Mouse (Mus musculus) bone marrow, adult 2 months (tissue): ENCODE data around the gene AL607142.1. TPM values are rescaled to one million over a fixed set of nuclear protein-coding genes. Genes with fewer than 3 reads are reported as not detected.
A peak's percentile ranks its signal among the peaks of the same experiment; 100 is the strongest.

ENCODE experiments used
- H3K27ac ChIP-seq: fragments of 200-500 bp; 2 replicates; pipeline ENCODE4 v1.5.1; 2012; ENCODE audit warnings: low read depth, mild to moderate bottlenecking, control low read depth, inconsistent platforms, low read length; ENCODE audit not compliant: control insufficient read depth, poor library complexity, insufficient read depth
- H3K4me1 ChIP-seq: fragments of 200-500 bp; 2 replicates; pipeline ENCODE4 v1.6.1; 2011; ENCODE audit warnings: low read length; ENCODE audit not compliant: control insufficient read depth, insufficient read depth
- H3K4me3 ChIP-seq: fragments of 200-500 bp; replicated peaks from 2 replicates; pipeline ENCODE3; 2011; ENCODE audit warnings: mild to moderate bottlenecking, low read depth, low read length, control low read depth; ENCODE audit not compliant: control insufficient read depth
- CTCF ChIP-seq: fragments of 200-500 bp; IDR thresholded peaks from 2 replicates; pipeline ENCODE4 v1.5.1; 2011; ENCODE audit warnings: low read length, control low read depth; ENCODE audit not compliant: control insufficient read depth, insufficient read depth
- POLR2A ChIP-seq: fragments of 200-500 bp; IDR thresholded peaks from 2 replicates; pipeline ENCODE4 v1.6.1; 2011; ENCODE audit warnings: low read depth, mild to moderate bottlenecking, control low read depth, low read length, borderline replicate concordance; ENCODE audit not compliant: control insufficient read depth
- WGBS: fragments of 180-500 bp; shearing (Covaris S2); methylation state at CpG from one replicate; pipeline ENCODE4 v1.1.7; 2018; 5-methylcytosine and 5-hydroxymethylcytosine counted together
- polyA plus RNA-seq: library from polyadenylated mRNA; stranded (reverse); fragments of >200 nt; gene quantifications from 2 replicates; pipeline ENCODE4 v1.2.4, GENCODE M21; 2011; ENCODE audit warnings: low replicate concordance; ENCODE audit not compliant: missing spikeins, insufficient read depth, insufficient read length

The AL607142.1 gene
- polyA plus RNA-seq, 1 experiment = not detected

GRCm38 (mm10) chr4:120091997-120092783, 27.4 kb downstream of the AL607142.1 start:
- WGBS = 30% methylated on average over 1 of the region's 1 CpGs
- H3K4me3 ChIP-seq = no peak overlapping the region

GRCm38 (mm10) chr4:120096935-120097334, 32.1 kb downstream of the AL607142.1 start:
- Histone ChIP-seq H3K27ac (no peak overlapping the region), H3K4me3 (no peak overlapping the region), H3K4me1 (no peaks in the 10 kb centered on the region)
- WGBS = 89% methylated on average over 19 of the region's 19 CpGs
- TF ChIP-seq POLR2A = no peak
- TF ChIP-seq CTCF = no peak

More at GRCm38 (mm10) chr4:120091997-120092783, 27.4 kb downstream of the AL607142.1 start:
- Histone ChIP-seq H3K27ac (no peak overlapping the region), H3K4me1 (no peaks in the 10 kb centered on the region)
- no peak for TF ChIP-seq POLR2A
- no peak for TF ChIP-seq CTCF

GRCm38 (mm10) chr4:120101186-120101585, 36.4 kb downstream of the AL607142.1 start:
- Histone ChIP-seq H3K27ac (no peak overlapping the region), H3K4me1 (no peaks in the 10 kb centered on the region), H3K4me3 (no peak overlapping the region)
- TF ChIP-seq CTCF (no peak), POLR2A (no peak)

- no peaks in the 10 kb centered on the region for H3K4me1 ChIP-seq
- H3K4me3 ChIP-seq = no peak overlapping the region
- no peak overlapping the region for H3K27ac ChIP-seq
- TF ChIP-seq POLR2A = no peak
- peak; percentile 82 for TF ChIP-seq CTCF
- WGBS = 41% methylated on average over 5 of the region's 5 CpGs
Measured at GRCm38 (mm10) chr4:120104599-120104998, 39.8 kb downstream of the AL607142.1 start.

- H3K4me1 ChIP-seq = no peaks in the 10 kb centered on the region
- no peak overlapping the region for H3K27ac ChIP-seq
- TF ChIP-seq CTCF (no peak), POLR2A (no peak)
- H3K4me3 ChIP-seq = no peak overlapping the region
- WGBS = 80% methylated on average over 3 of the region's 3 CpGs
Measured at GRCm38 (mm10) chr4:120106362-120106761, 41.6 kb downstream of the AL607142.1 start.

- no peak overlapping the region for H3K27ac ChIP-seq
- TF ChIP-seq POLR2A = no peak
- no peak for TF ChIP-seq CTCF
- WGBS = 22% methylated on average over 8 of the region's 8 CpGs
- H3K4me1 ChIP-seq = no peaks in the 10 kb centered on the region
- no peak overlapping the region for H3K4me3 ChIP-seq
Measured at GRCm38 (mm10) chr4:120107787-120108186, 43.0 kb downstream of the AL607142.1 start.

- WGBS = 84% methylated on average over 3 of the region's 3 CpGs
- Histone ChIP-seq H3K27ac (no peak overlapping the region), H3K4me3 (no peak overlapping the region), H3K4me1 (no peaks in the 10 kb centered on the region)
- TF ChIP-seq POLR2A = no peak
- no peak for TF ChIP-seq CTCF
Measured at GRCm38 (mm10) chr4:120115516-120115915, 50.7 kb downstream of the AL607142.1 start.

- 4% methylated on average over 1 of the region's 1 CpGs for WGBS
Measured at GRCm38 (mm10) chr4:120116312-120116711, 51.5 kb downstream of the AL607142.1 start.

More at GRCm38 (mm10) chr4:120116312-120116711, 51.5 kb downstream of the AL607142.1 start:
- TF ChIP-seq CTCF (no peak), POLR2A (no peak)
- Histone ChIP-seq H3K4me3 (no peak overlapping the region), H3K4me1 (no peaks in the 10 kb centered on the region), H3K27ac (no peak overlapping the region)
